Mouse (Mus musculus): Measurements from ENCODE around the gene Cyp2j9.

GRCm38 (mm10) chr4:96581425-96582088 is 9.8 kb downstream of the Cyp2j9 start:
- TF ChIP-seq CTCF (conservative IDR thresholded peaks at IDR 0.05; ENCODE audit: insufficient read depth, insufficient read length, low read depth, low read length) = no peak
- no peak for TF ChIP-seq POLR2A (IDR thresholded peaks at IDR 0.05; ENCODE audit: low read depth, low read length)

Data from kidney, adult 2 months (tissue).